Mouse (Mus musculus): Measurements from ENCODE around the gene A930033H14Rik. TPM values are rescaled to one million over a fixed set of nuclear protein-coding genes. Genes with fewer than 3 reads are reported as not detected.

A930033H14Rik gene
- polyA plus RNA-seq, 1 experiment, result 1.4 TPM

DNA sequence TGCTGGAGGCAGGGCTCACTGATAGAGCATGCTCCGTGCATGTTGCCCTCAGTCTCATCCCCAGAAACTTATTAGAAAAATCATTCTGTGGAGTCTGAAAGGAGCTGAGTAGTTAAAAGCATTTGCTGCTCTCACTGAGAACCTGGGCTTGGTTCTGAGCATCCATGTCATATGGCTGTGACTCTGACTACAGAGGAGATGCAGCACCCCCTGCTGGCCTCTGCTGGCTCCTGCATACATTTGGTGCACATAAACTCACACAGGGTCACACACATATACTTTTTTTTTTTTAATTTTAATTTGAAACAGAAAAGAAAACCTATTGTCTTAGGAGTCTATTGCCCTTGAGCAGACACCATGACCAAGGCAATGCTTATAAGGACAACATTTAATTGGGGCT is 33.6 kb downstream of the A930033H14Rik start:
- Histone ChIP-seq H3K4me1 (ENCODE audit: control insufficient read depth, insufficient read depth, low read length) (no peaks in the 10 kb centered on the region), H3K36me3 (ENCODE audit: control insufficient read depth, insufficient read depth, low read length) (no peaks in the 10 kb centered on the region)

DNA sequence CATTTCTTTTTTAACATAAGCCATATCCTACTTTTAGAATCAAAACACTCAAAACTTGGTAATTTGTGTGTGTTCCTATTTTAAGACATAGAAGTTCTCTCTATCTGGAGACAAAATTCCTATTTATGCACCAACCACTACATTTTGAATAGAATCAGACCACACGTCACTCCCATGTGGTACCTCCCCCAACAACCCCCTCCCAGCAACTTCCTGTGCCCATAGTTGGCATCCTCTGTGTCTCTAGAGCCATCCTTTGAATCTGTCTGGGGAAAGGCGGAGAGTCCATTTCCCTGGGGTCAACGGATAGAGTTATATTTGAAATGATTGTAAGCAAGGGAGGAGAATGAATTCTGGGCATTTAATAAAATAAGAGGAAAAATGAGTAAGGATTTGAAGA is 36.8 kb downstream of the A930033H14Rik start:
- no peaks in the 10 kb centered on the region for H3K27me3 ChIP-seq (ENCODE audit: control insufficient read depth, insufficient read depth, low read length)
- H3K36me3 ChIP-seq (ENCODE audit: control insufficient read depth, insufficient read depth, low read length), result no peaks in the 10 kb centered on the region
- H3K27ac ChIP-seq (ENCODE audit: control insufficient read depth, insufficient read depth, low read depth, low read length), result no peak overlapping the region
- no peaks in the 10 kb centered on the region for H3K4me1 ChIP-seq (ENCODE audit: control insufficient read depth, insufficient read depth, low read length)
- no peak overlapping the region for H3K4me3 ChIP-seq (ENCODE audit: control insufficient read depth, low read depth, low read length)
- TF ChIP-seq CTCF (IDR thresholded peaks at IDR 0.05; ENCODE audit: control insufficient read depth, insufficient read depth, insufficient replicate concordance, low read depth, low read length), result no peak

More for the DNA sequence above, 33.6 kb downstream of the A930033H14Rik start:
- Histone ChIP-seq H3K27ac (ENCODE audit: control insufficient read depth, insufficient read depth, low read depth, low read length) (no peak overlapping the region), H3K27me3 (ENCODE audit: control insufficient read depth, insufficient read depth, low read length) (no peaks in the 10 kb centered on the region), H3K4me3 (ENCODE audit: control insufficient read depth, low read depth, low read length) (no peak overlapping the region)
- TF ChIP-seq CTCF (IDR thresholded peaks at IDR 0.05; ENCODE audit: control insufficient read depth, insufficient read depth, insufficient replicate concordance, low read depth, low read length) (peak; percentile 48; the same call in 1 of the 2 replicates), POLR2A (IDR thresholded peaks at IDR 0.05; ENCODE audit: control insufficient read depth, low read depth, low read length) (no peak)

DNA sequence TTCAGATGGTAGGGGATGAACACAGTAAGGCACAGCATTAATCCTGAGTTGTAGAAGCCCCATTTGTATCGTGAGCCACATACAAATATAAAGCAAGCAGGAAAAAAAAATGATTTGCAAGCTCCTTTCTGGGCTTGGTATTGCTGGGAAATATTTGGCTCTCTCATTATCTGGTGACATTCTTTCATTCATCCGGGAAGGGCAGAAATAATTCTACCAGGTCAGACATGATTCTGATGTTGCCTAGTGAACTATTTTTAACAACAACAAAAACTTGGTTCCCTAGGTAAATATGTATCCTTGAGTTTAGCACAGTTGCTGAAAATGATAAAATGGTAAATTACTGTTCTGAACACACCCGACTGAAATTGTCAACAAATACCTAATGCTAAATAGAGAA is 40.5 kb downstream of the A930033H14Rik start:
- TF ChIP-seq CTCF (IDR thresholded peaks at IDR 0.05; ENCODE audit: control insufficient read depth, insufficient read depth, insufficient replicate concordance, low read depth, low read length) (no peak), POLR2A (IDR thresholded peaks at IDR 0.05; ENCODE audit: control insufficient read depth, low read depth, low read length) (no peak)
- Histone ChIP-seq H3K4me1 (ENCODE audit: control insufficient read depth, insufficient read depth, low read length) (peaks cover 2% of the 10 kb centered on the region), H3K27ac (ENCODE audit: control insufficient read depth, insufficient read depth, low read depth, low read length) (no peak overlapping the region), H3K27me3 (ENCODE audit: control insufficient read depth, insufficient read depth, low read length) (no peaks in the 10 kb centered on the region), H3K4me3 (ENCODE audit: control insufficient read depth, low read depth, low read length) (no peak overlapping the region), H3K36me3 (ENCODE audit: control insufficient read depth, insufficient read depth, low read length) (no peaks in the 10 kb centered on the region)

DNA sequence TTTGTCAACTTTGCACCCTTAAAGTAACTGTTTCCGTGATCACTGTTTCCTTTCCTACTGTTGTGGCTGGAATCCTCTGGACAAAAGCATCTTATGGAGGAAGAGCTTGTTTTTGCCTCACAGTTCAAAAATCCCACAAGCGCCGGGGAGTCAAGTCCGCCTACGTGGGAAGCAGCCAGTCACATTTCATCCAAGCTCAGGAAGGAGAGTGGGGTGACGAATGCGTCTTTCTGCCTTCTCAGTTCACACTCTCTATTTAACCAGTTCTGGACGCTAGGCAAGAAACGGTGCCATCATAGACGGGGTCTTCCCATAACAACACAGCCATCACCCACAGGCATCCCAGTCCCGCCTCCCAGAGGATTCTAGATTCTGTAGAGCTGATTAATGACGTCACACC is 46.4 kb downstream of the A930033H14Rik start:
- Histone ChIP-seq H3K27ac (ENCODE audit: control insufficient read depth, insufficient read depth, low read depth, low read length) (no peak overlapping the region), H3K4me1 (ENCODE audit: control insufficient read depth, insufficient read depth, low read length) (peaks cover 9% of the 10 kb centered on the region), H3K36me3 (ENCODE audit: control insufficient read depth, insufficient read depth, low read length) (no peaks in the 10 kb centered on the region), H3K27me3 (ENCODE audit: control insufficient read depth, insufficient read depth, low read length) (no peaks in the 10 kb centered on the region), H3K4me3 (ENCODE audit: control insufficient read depth, low read depth, low read length) (peak overlapping the region; percentile 87)
- TF ChIP-seq CTCF (IDR thresholded peaks at IDR 0.05; ENCODE audit: control insufficient read depth, insufficient read depth, insufficient replicate concordance, low read depth, low read length), result no peak
- 0 out of 2 replicates have a peak, but pooled peaks have one; percentile 14 for TF ChIP-seq POLR2A (IDR thresholded peaks at IDR 0.05; ENCODE audit: control insufficient read depth, low read depth, low read length)

DNA sequence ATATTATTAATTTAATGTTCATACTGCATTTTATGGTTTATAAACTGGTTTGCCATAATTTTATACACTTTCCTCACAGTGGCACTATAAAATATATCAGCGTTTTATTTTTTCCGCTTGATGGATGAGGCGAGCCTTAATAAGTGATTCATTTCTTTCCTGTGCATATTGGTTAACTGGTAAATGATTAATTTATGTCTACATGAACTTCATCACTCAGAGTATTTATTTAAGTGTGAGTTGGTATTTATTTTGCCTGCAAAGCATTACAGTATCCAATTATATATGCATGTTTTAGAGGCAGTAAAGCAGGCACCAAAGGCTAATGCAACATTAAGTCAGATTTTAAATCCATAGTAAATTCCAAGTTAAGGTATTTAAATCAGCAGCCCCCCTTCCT is 47.1 kb downstream of the A930033H14Rik start:
- Histone ChIP-seq H3K4me3 (ENCODE audit: control insufficient read depth, low read depth, low read length) (no peak overlapping the region; the same call in 1 of the 2 replicates), H3K4me1 (ENCODE audit: control insufficient read depth, insufficient read depth, low read length) (peaks cover 9% of the 10 kb centered on the region), H3K27me3 (ENCODE audit: control insufficient read depth, insufficient read depth, low read length) (no peaks in the 10 kb centered on the region), H3K36me3 (ENCODE audit: control insufficient read depth, insufficient read depth, low read length) (no peaks in the 10 kb centered on the region), H3K27ac (ENCODE audit: control insufficient read depth, insufficient read depth, low read depth, low read length) (no peak overlapping the region)
- TF ChIP-seq POLR2A (IDR thresholded peaks at IDR 0.05; ENCODE audit: control insufficient read depth, low read depth, low read length), result no peak
- no peak for TF ChIP-seq CTCF (IDR thresholded peaks at IDR 0.05; ENCODE audit: control insufficient read depth, insufficient read depth, insufficient replicate concordance, low read depth, low read length)

DNA sequence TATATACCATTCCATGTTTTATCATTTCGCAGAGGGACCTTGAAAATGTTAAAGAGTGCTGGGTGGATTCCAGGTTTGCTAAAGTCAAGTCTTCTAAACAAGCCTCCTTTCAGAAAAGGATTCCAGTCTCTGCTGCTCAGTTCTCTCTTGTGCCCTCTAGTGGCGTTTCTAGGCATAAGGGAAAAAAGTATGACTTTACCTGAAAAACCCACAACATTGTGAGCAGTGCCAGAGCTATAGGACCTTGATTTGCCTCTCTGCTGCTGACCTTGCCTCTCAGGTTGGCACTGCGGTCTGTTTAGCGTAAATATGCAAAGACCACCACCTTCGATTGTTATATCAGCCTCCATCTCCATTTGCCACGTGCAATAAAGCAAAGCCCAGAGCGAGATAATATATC is 47.8 kb downstream of the A930033H14Rik start:
- Histone ChIP-seq H3K27me3 (ENCODE audit: control insufficient read depth, insufficient read depth, low read length) (no peaks in the 10 kb centered on the region), H3K4me3 (ENCODE audit: control insufficient read depth, low read depth, low read length) (peak overlapping the region; percentile 74), H3K4me1 (ENCODE audit: control insufficient read depth, insufficient read depth, low read length) (peaks cover 7% of the 10 kb centered on the region), H3K27ac (ENCODE audit: control insufficient read depth, insufficient read depth, low read depth, low read length) (no peak overlapping the region), H3K36me3 (ENCODE audit: control insufficient read depth, insufficient read depth, low read length) (no peaks in the 10 kb centered on the region)
- no peak for TF ChIP-seq POLR2A (IDR thresholded peaks at IDR 0.05; ENCODE audit: control insufficient read depth, low read depth, low read length)
- peak; percentile 19; the same call in 1 of the 2 replicates for TF ChIP-seq CTCF (IDR thresholded peaks at IDR 0.05; ENCODE audit: control insufficient read depth, insufficient read depth, insufficient replicate concordance, low read depth, low read length)

DNA sequence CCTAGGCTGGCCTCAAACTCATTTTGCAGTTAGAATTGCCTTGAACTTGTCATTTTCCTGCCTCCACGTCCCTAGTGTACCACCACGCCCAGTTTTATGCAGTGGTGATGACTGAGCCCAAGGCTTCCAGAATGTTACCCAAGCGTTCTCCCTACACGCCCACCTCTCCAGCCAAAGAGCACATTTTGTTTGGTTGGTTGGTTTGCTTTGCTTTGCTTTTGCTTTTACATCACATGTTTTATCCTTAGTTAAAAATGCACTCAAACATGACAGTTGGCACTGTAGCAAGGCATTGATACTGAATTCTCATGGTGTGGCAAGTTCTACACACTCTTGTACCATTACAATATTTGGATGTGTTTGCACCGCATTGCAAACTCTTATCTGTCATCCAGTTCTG is 49.7 kb downstream of the A930033H14Rik start:
- Histone ChIP-seq H3K27me3 (ENCODE audit: control insufficient read depth, insufficient read depth, low read length) (no peaks in the 10 kb centered on the region), H3K4me3 (ENCODE audit: control insufficient read depth, low read depth, low read length) (no peak overlapping the region), H3K27ac (ENCODE audit: control insufficient read depth, insufficient read depth, low read depth, low read length) (no peak overlapping the region), H3K36me3 (ENCODE audit: control insufficient read depth, insufficient read depth, low read length) (no peaks in the 10 kb centered on the region), H3K4me1 (ENCODE audit: control insufficient read depth, insufficient read depth, low read length) (peaks cover 7% of the 10 kb centered on the region)
- TF ChIP-seq POLR2A (IDR thresholded peaks at IDR 0.05; ENCODE audit: control insufficient read depth, low read depth, low read length), result no peak
- no peak for TF ChIP-seq CTCF (IDR thresholded peaks at IDR 0.05; ENCODE audit: control insufficient read depth, insufficient read depth, insufficient replicate concordance, low read depth, low read length)

DNA sequence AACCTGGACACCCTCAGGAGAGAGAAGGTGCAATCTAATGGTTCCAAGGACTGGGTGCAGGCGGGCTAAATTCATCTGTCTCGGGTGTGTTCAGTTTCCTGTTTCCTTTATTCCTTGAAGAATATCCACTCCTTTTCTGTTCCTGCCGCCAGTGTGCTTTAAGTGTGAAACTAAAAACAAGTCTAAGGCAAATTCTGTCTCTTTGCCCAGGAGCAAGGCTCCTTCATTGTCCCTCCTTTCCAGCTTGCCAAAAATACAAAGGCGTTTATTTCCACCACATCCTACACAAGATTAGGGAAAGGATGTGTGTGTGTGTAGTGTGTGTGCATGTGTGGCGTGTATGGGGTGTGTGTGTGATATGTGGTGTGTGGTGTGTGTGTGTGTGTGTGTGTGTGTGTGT is 50.3 kb downstream of the A930033H14Rik start:
- TF ChIP-seq CTCF (IDR thresholded peaks at IDR 0.05; ENCODE audit: control insufficient read depth, insufficient read depth, insufficient replicate concordance, low read depth, low read length) (no peak), POLR2A (IDR thresholded peaks at IDR 0.05; ENCODE audit: control insufficient read depth, low read depth, low read length) (no peak)

More for the DNA sequence above, 50.3 kb downstream of the A930033H14Rik start:
- H3K27me3 ChIP-seq (ENCODE audit: control insufficient read depth, insufficient read depth, low read length), result no peaks in the 10 kb centered on the region
- H3K27ac ChIP-seq (ENCODE audit: control insufficient read depth, insufficient read depth, low read depth, low read length), result no peak overlapping the region
- H3K4me1 ChIP-seq (ENCODE audit: control insufficient read depth, insufficient read depth, low read length), result peaks cover 7% of the 10 kb centered on the region
- no peak overlapping the region for H3K4me3 ChIP-seq (ENCODE audit: control insufficient read depth, low read depth, low read length)
- no peaks in the 10 kb centered on the region for H3K36me3 ChIP-seq (ENCODE audit: control insufficient read depth, insufficient read depth, low read length)
